Mouse (Mus musculus) stomach, postnatal 0 days (tissue): ENCODE measurements around the gene Trappc13. TPM values are rescaled to one million over a fixed set of nuclear protein-coding genes. Genes with fewer than 3 reads are reported as not detected.
"Not testable (repeated sequence)": the region's sequence is repeated elsewhere in the genome, so short reads cannot be mapped to it uniquely, and the experiment has no call there.

ENCODE experiments used
- ATAC-seq: fragments of 200-750 bp; cut with Nextera tagmentation; 2 replicates; pipeline ENCODE4 v1.8.0; 2017; ENCODE audit not compliant: low FRiP score, low TSS enrichment
- DNase-seq: peaks from one replicate; pipeline ENCODE4 v3.0.0-alpha.2; 2016; ENCODE audit warnings: low spot score
- H3K27ac ChIP-seq: fragments of 300-500 bp; sonication (generic); replicated peaks from 2 replicates; pipeline ENCODE4 v1.5.1; 2014; ENCODE audit warnings: mild to moderate bottlenecking, control low read depth
- H3K27me3 ChIP-seq: fragments of 300-500 bp; sonication (generic); 2 replicates; pipeline ENCODE4 v1.6.1; 2014; ENCODE audit warnings: low read length; ENCODE audit not compliant: control insufficient read depth, insufficient read depth
- H3K36me3 ChIP-seq: fragments of 300-500 bp; sonication (generic); 2 replicates; pipeline ENCODE4 v1.6.1; 2014; ENCODE audit warnings: low read length, mixed read lengths; ENCODE audit not compliant: control insufficient read depth, insufficient read depth
- H3K4me1 ChIP-seq: fragments of 300-500 bp; sonication (generic); replicated peaks from 2 replicates; pipeline ENCODE4 v1.6.1; 2014; ENCODE audit warnings: antibody characterized with exemption; ENCODE audit not compliant: control insufficient read depth, insufficient read depth
- H3K4me2 ChIP-seq: fragments of 300-500 bp; sonication (generic); replicated peaks from 2 replicates; pipeline ENCODE4 v1.6.1; 2014; ENCODE audit warnings: low read depth, mild to moderate bottlenecking, control low read depth, moderate library complexity
- H3K4me3 ChIP-seq: fragments of 300-500 bp; sonication (generic); 2 replicates; pipeline ENCODE4 v1.5.1; 2014; ENCODE audit warnings: low read depth, low read length, control low read depth
- H3K9ac ChIP-seq: fragments of 300-500 bp; sonication (generic); 2 replicates; pipeline ENCODE4 v1.6.1; 2014; ENCODE audit warnings: mild to moderate bottlenecking, low read length, control low read depth, mixed read lengths
- H3K9me3 ChIP-seq: fragments of 300-500 bp; sonication (generic); 2 replicates; pipeline ENCODE4 v1.6.1; 2016; ENCODE audit warnings: low read length; ENCODE audit not compliant: control insufficient read depth
- CTCF ChIP-seq: IDR thresholded peaks from 2 replicates; pipeline ENCODE4 v1.5.1; 2016; ENCODE audit warnings: antibody characterized with exemption, low read depth, mild to moderate bottlenecking, moderate library complexity
- EP300 ChIP-seq: optimal IDR thresholded peaks from 2 replicates; pipeline ENCODE3; 2016; ENCODE audit warnings: antibody characterized with exemption
- WGBS: fragments of 180-500 bp; shearing (Covaris S2); extraction: QIAGEN DNeasy Blood & Tissue Kit; methylation state at CpG from one replicate; pipeline ENCODE4 v1.1.7; 2014; 5-methylcytosine and 5-hydroxymethylcytosine counted together
- polyA plus RNA-seq: library from polyadenylated mRNA; unstranded; fragments of >200 nt; fragmentation: Nextera tagmentation; extraction: Ambion mirVana; gene quantifications from 2 replicates; pipeline ENCODE4 v1.2.1, GENCODE M21; 2015

Gene Trappc13
- 33.8 and 36.6 TPM in 2 replicates for polyA plus RNA-seq

- peak within 1 kb of the TSS; percentile 89 for H3K27ac ChIP-seq
- peak; percentile 88 for ATAC-seq
- 0 out of 2 replicates have a peak, but pooled peaks have one; percentile 2 for TF ChIP-seq CTCF
- peak; percentile 28 for TF ChIP-seq EP300
- no peaks in the 10 kb centered on the region for H3K27me3 ChIP-seq
- H3K9ac ChIP-seq, result peak within 1 kb of the TSS; percentile 85
- H3K4me1 ChIP-seq, result peaks cover 2% of the 10 kb centered on the region; the same call in 1 of the 2 replicates
- H3K4me2 ChIP-seq, result peak within 1 kb of the TSS; percentile 78
- peak within 1 kb of the TSS; percentile 92 for H3K4me3 ChIP-seq
- DNase-seq, result peak; percentile 87
- WGBS, result under 1% methylated on average over 32 of the region's 32 CpGs
- H3K36me3 ChIP-seq, result no peaks in the 10 kb centered on the region
- no peaks in the 10 kb centered on the region for H3K9me3 ChIP-seq
Observed at GRCm38 (mm10) chr13:104177796-104178649, at the start of gene Trappc13. TSS of gene Trappc13 (minus strand) at chr13:104178469.

DNA sequence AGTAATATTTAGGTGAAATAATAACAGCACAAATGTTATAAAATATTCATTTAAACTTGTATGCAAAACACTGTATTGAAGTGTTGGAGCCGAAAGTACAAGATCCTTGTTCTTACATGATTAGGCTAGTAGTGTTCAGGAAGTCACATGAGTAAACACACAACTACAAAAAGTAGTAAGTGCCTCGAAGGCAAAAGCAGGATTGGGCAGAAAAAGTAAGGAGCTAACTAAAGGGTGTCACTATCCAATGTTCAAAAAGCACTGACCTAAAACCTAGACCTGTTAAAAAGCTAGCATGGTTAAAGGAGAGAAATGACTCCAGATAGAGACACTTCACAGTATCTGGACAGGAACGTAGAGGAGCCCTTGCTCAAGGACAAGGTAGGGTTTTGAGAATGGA lies 49.2 kb upstream of the Trappc13 start:
- peak overlapping the region; percentile 75 for H3K4me3 ChIP-seq
- no peak overlapping the region for H3K27ac ChIP-seq
- 0 out of 2 replicates have a peak overlapping the region, but pooled peaks have one; percentile 5 for H3K9ac ChIP-seq
- H3K4me1 ChIP-seq, result no peaks in the 10 kb centered on the region
- no peaks in the 10 kb centered on the region for H3K36me3 ChIP-seq
- no peak for ATAC-seq
- TF ChIP-seq CTCF (no peak), EP300 (no peak)
- no peaks in the 10 kb centered on the region for H3K27me3 ChIP-seq
- 39% methylated on average over 3 of the region's 3 CpGs for WGBS
- peak overlapping the region; percentile 69 for H3K4me2 ChIP-seq
- no peaks in the 10 kb centered on the region for H3K9me3 ChIP-seq
- no peak for DNase-seq

- no peaks in the 10 kb centered on the region for H3K27me3 ChIP-seq
- DNase-seq, result no peak
- H3K4me3 ChIP-seq, result no peak overlapping the region
- H3K36me3 ChIP-seq, result no peaks in the 10 kb centered on the region
- H3K9me3 ChIP-seq, result no peaks in the 10 kb centered on the region
- H3K27ac ChIP-seq, result no peak overlapping the region
- no peak for ATAC-seq
- 56% methylated on average over 1 of the region's 1 CpGs for WGBS
- H3K4me1 ChIP-seq, result no peaks in the 10 kb centered on the region
- no peak overlapping the region for H3K4me2 ChIP-seq
- no peak overlapping the region for H3K9ac ChIP-seq
- peak; percentile 55 for TF ChIP-seq CTCF
- no peak for TF ChIP-seq EP300
Observed at GRCm38 (mm10) chr13:104204313-104204712, 26.0 kb upstream of the Trappc13 start.

DNA sequence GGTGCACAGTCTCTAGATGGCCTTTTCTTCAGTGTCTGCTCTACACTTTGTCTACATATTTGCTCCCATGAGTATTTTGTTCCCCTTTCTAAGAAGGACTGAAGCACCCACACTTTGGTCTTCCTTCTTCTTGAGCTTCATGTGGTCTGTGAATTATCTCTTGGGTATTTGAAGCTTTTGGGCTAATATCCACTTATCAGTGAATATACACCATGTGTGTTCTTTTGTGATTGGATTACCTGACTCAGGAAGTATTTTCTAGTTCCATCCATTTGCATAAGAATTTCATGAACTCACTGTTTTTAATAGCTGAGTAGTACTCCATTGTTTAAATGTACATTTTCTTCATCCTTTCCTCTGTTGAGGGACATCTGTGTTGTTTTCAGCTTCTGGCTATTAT lies 17.6 kb upstream of the Trappc13 start:
- not testable (repeated sequence) for H3K27me3 ChIP-seq, H3K9me3 ChIP-seq, H3K4me3 ChIP-seq, H3K4me2 ChIP-seq, DNase-seq, ATAC-seq, H3K9ac ChIP-seq, H3K27ac ChIP-seq, H3K36me3 ChIP-seq, H3K4me1 ChIP-seq

DNA sequence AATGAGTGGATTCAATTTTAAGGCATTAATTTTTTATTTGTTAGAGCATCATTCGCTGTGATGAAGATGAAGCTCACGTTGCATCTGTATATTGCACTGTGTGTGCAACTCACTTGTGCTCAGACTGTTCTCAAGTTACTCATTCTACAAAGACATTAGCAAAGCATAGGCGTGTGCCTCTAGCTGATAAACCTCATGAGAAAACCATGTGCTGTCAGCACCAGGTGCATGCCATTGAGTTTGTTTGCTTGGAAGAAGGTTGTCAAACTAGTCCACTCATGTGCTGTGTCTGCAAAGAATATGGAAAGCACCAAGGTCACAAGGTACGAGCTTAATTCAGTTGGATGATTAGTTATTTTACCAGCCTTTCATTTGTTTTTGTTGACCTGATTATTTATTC lies 9.1 kb upstream of the Trappc13 start:
- DNase-seq (peak; percentile 31), ATAC-seq (peak; percentile 95)
- H3K27me3 ChIP-seq, result no peaks in the 10 kb centered on the region
- WGBS, result 65% methylated on average over 4 of the region's 4 CpGs
- H3K36me3 ChIP-seq, result peaks cover 7% of the 10 kb centered on the region; the same call in 1 of the 2 replicates
- H3K27ac ChIP-seq, result no peak overlapping the region
- no peak overlapping the region for H3K4me2 ChIP-seq
- H3K9ac ChIP-seq, result no peak overlapping the region
- no peaks in the 10 kb centered on the region for H3K4me1 ChIP-seq
- H3K4me3 ChIP-seq, result no peak overlapping the region
- no peaks in the 10 kb centered on the region for H3K9me3 ChIP-seq
- TF ChIP-seq CTCF (no peak), EP300 (no peak)

DNA sequence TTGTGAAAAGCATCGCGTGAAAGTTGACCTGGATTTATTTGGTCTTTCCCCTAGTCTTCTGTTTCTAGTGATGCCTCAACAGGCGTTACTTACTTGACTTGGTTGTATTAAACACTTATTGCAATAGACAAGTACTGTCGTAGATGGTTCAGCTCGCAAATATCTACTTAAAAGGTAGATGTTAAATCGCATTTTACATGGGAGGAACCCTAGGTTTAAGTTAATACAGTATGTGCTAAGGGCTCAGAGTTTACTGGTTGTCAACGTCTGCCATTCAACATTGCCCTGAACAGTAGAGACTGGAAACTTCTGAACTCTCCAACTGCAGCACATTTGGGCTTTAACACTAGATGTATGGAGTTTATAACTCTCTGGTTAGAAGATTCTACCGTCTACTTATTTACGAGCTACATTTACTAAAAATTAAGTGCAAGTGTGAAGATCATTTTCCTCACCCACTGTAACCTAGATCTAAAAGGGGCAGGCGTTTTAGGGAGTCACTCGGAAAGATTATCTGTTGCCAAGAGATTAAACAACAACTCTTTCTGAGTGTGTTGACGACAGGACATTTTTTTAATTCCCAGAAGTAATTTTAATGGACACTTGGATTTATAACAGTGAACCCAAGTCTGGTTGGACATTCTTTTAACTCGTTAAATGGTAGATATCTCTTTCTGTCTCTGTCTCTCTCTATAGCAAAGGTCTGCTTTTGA lies 1.1 kb upstream of the Trappc13 start:
- ATAC-seq, result no peak
- WGBS, result 12% methylated on average over 13 of the region's 13 CpGs
- no peaks in the 10 kb centered on the region; the same call in 1 of the 2 replicates for H3K36me3 ChIP-seq
- no peaks in the 10 kb centered on the region for H3K9me3 ChIP-seq
- H3K4me1 ChIP-seq, result peaks cover 2% of the 10 kb centered on the region; the same call in 1 of the 2 replicates
- no peak for DNase-seq
- peak overlapping the region; percentile 89 for H3K27ac ChIP-seq
- H3K4me2 ChIP-seq, result peak overlapping the region; percentile 62
- H3K27me3 ChIP-seq, result no peaks in the 10 kb centered on the region
- peak overlapping the region; percentile 92 for H3K4me3 ChIP-seq
- TF ChIP-seq EP300 (no peak), CTCF (no peak)
- peak overlapping the region; percentile 85 for H3K9ac ChIP-seq
